Mouse (Mus musculus) hindbrain, postnatal 0 days (tissue): ENCODE results near the gene Yme1l1. TPM values are rescaled to one million over a fixed set of nuclear protein-coding genes. Genes with fewer than 3 reads are reported as not detected.

Experiments used
- ATAC-seq: fragments of 200-750 bp; cut with Nextera tagmentation; 2 replicates; pipeline ENCODE4 v1.8.0; 2017; ENCODE audit warnings: mild to moderate bottlenecking, moderate TSS enrichment, moderate library complexity
- DNase-seq: peaks from one replicate; pipeline ENCODE4 v3.0.0-alpha.2; 2015; ENCODE audit warnings: low spot score
- H3K27ac ChIP-seq: fragments of 300-500 bp; sonication (generic); 2 replicates; pipeline ENCODE4 v1.5.1; 2014; ENCODE audit warnings: mild to moderate bottlenecking
- H3K27me3 ChIP-seq: fragments of 300-500 bp; sonication (generic); 2 replicates; pipeline ENCODE4 v1.6.1; 2014; ENCODE audit warnings: low read length, mixed read lengths; ENCODE audit not compliant: insufficient read depth
- H3K36me3 ChIP-seq: fragments of 300-500 bp; sonication (generic); 2 replicates; pipeline ENCODE4 v1.6.1; 2014; ENCODE audit warnings: low read length, mixed read lengths; ENCODE audit not compliant: insufficient read depth
- H3K4me1 ChIP-seq: fragments of 300-500 bp; sonication (generic); 2 replicates; pipeline ENCODE4 v1.6.1; 2014; ENCODE audit warnings: antibody characterized with exemption, low read length, mixed read lengths; ENCODE audit not compliant: insufficient read depth
- H3K4me2 ChIP-seq: fragments of 300-500 bp; sonication (generic); 2 replicates; pipeline ENCODE4 v1.6.1; 2014; ENCODE audit warnings: low read depth, mild to moderate bottlenecking, low read length, moderate library complexity, mixed read lengths
- H3K4me3 ChIP-seq: fragments of 300-500 bp; sonication (generic); 2 replicates; pipeline ENCODE4 v1.5.1; 2014; ENCODE audit warnings: low read length
- H3K9ac ChIP-seq: fragments of 300-500 bp; sonication (generic); replicated peaks from 2 replicates; pipeline ENCODE4 v1.6.1; 2014; ENCODE audit warnings: mild to moderate bottlenecking, low read length, moderate library complexity, mixed read lengths
- H3K9me3 ChIP-seq: fragments of 300-500 bp; sonication (generic); 2 replicates; pipeline ENCODE4 v1.6.1; 2016; ENCODE audit warnings: low read length, mixed read lengths
- CTCF ChIP-seq: IDR thresholded peaks from 2 replicates; pipeline ENCODE4 v1.5.1; 2016; ENCODE audit warnings: antibody characterized with exemption, control low read depth, low read depth
- WGBS: fragments of 180-500 bp; shearing (Covaris S2); extraction: QIAGEN DNeasy Blood & Tissue Kit; methylation state at CpG from one replicate; pipeline ENCODE4 v1.1.7; 2014; 5-methylcytosine and 5-hydroxymethylcytosine counted together
- polyA plus RNA-seq: library from polyadenylated mRNA; unstranded; fragments of >200 nt; fragmentation: Nextera tagmentation; extraction: Ambion mirVana; gene quantifications from 2 replicates; pipeline ENCODE4 v1.2.1, GENCODE M21; 2015
- total RNA-seq: library from RNA; depleted of rRNA; stranded (reverse); fragments of >200 nt; gene quantifications from 2 replicates; pipeline ENCODE4 v1.2.3, GENCODE M21; 2014; rRNA removed

Yme1l1 gene
- total and polyA plus RNA-seq, 2 experiments from 2014 or later: 41.6 to 50.9 TPM

DNA sequence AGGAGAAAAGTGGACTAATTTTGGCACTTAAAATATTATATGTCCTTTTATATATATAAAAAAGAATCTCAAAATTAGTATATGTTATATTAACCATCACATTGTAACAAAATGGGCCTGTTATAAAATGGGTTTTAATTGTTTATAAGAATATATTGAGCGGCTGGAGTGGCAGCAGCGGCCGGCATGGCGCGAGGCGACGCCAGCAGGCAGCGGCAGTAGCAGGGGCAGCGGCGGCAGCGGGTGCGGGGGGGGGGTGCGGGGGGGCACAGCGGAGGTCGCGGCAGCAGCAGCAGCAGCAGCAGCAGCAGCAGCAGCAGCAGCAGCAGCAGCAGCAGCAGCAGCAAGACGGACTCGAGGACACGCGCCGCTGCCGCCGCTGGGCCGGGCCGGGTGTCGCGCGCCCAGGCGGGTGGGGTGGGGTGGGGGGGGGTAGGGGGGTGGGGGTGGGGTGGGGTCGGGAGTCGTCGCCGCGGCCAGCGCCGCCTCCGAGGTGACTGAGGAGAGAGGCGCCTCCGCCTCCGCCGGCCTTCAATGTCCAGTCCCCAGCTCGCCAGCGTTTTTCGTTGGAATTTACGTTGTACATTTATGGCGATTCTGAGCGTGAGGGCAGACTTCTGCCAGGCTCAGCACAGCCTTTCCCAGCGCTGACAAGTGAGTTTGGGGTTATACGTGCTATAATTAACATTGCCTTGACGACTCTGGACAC, 78.0 kb downstream of the Yme1l1 start:
- no peak for TF ChIP-seq CTCF
- no peaks in the 10 kb centered on the region for H3K4me1 ChIP-seq
- H3K27me3 ChIP-seq: no peaks in the 10 kb centered on the region
- DNase-seq (peak; percentile 50), ATAC-seq (peak; percentile 88)
- no peaks in the 10 kb centered on the region for H3K36me3 ChIP-seq
- under 1% methylated on average over 40 of the region's 50 CpGs for WGBS
- H3K9ac ChIP-seq: peak overlapping the region; percentile 38; the same call in 1 of the 2 replicates
- H3K9me3 ChIP-seq: no peaks in the 10 kb centered on the region
- H3K27ac ChIP-seq: no peak overlapping the region
- H3K4me3 ChIP-seq: peak overlapping the region; percentile 44
- peak overlapping the region; percentile 57 for H3K4me2 ChIP-seq

Other genes with a start within 250 kb of the Yme1l1 start
- 180 and 218 TPM in 2 replicates for gene Abi1, start 116.1 kb upstream of the Yme1l1 start, total RNA-seq
- gene Abi1, start 116.1 kb upstream of the Yme1l1 start, polyA plus RNA-seq: 60.4 and 64.9 TPM in 2 replicates
- gene Acbd5, start 88.2 kb upstream of the Yme1l1 start, total RNA-seq: 29.7 and 30.1 TPM in 2 replicates
- 60.9 and 66.0 TPM in 2 replicates for gene Acbd5, start 88.2 kb upstream of the Yme1l1 start, polyA plus RNA-seq
- 2.4 and 2.5 TPM in 2 replicates for gene Mastl, start 345 bp upstream of the Yme1l1 start, total RNA-seq
- gene Mastl, start 345 bp upstream of the Yme1l1 start, polyA plus RNA-seq: 2.2 and 3.0 TPM in 2 replicates
- 0.21 TPM in 1 of 2 replicates, not detected in the other for gene 4931423N10Rik, start 51.1 kb downstream of the Yme1l1 start, total RNA-seq
- gene 4931423N10Rik, start 51.1 kb downstream of the Yme1l1 start, polyA plus RNA-seq: 0.09 and 0.30 TPM in 2 replicates
- 2.9 and 3.2 TPM in 2 replicates for gene Nxph2, start 164.9 kb downstream of the Yme1l1 start, total RNA-seq
- gene Nxph2, start 164.9 kb downstream of the Yme1l1 start, polyA plus RNA-seq: 4.3 and 4.4 TPM in 2 replicates